Mouse (Mus musculus): ENCODE data around the gene Dpagt1. TPM values are rescaled to one million over a fixed set of nuclear protein-coding genes. Genes with fewer than 3 reads are reported as not detected.
"Not testable (repeated sequence)": the region's sequence is repeated elsewhere in the genome, so short reads cannot be mapped to it uniquely, and the experiment has no call there.

The Dpagt1 gene
- total RNA-seq, 2 experiments from 2014 or later, result 14.8 to 14.9 TPM

DNA sequence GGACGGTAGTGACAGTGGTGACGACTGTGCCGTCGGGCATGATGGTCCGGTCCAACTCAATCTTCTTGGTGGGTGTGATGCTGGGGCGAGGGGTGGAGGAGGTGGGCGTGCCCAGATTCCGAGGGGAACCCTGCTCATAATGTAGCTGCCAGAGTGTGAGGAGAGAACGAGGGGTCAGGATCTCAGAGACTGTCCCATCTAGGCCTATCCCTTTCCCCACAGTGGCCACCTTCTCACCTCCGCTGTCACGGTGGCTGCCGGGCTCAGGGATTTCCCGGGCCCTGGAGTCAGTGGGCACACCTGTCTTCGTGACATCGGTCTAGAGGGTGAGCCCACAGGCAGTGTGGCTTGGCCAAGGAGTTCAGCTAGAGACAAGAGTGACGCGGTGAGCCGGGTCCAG lies 10.9 kb upstream of the Dpagt1 start:
- intact Hi-C loops (cut with DNase I), result no loop called here

DNA sequence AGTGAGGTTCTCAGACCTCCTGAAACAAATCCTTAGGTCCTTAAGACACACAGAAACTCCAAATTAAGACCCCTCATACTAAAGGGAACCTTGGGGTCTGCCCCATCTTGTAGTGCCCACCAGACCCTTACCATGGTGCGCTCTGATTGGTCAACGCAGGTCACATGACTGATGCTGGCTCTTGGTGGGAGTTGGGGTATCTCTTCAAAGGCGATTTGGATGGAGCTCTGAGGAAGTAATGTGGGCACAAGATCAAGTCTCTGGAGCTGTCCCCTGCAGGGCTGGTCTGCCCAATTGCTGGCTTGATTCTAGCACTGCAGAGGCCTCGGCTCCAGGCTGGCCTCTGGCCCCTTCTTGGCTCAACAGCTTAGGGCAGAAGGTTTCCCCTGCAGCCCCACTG lies 8.4 kb upstream of the Dpagt1 start:
- intact Hi-C loops (cut with DNase I), result no loop called here
- DNase-seq (ENCODE audit: low spot score in 2 of 2), result no peak

More for the DNA sequence above, 10.9 kb upstream of the Dpagt1 start:
- no peak for DNase-seq (ENCODE audit: low spot score in 2 of 2)

- intact Hi-C loops (cut with DNase I), result no loop called here
Measured at GRCm38 (mm10) chr9:44318076-44318825, 7.6 kb upstream of the Dpagt1 start.

GRCm38 (mm10) chr9:44318826-44319095 lies 7.1 kb upstream of the Dpagt1 start:
- DNase-seq (ENCODE audit: low spot score in 2 of 2), result no peak
- intact Hi-C loops (cut with DNase I), result no loop called here

More at GRCm38 (mm10) chr9:44318076-44318825, 7.6 kb upstream of the Dpagt1 start:
- DNase-seq (ENCODE audit: low spot score in 2 of 2), result no peak

DNA sequence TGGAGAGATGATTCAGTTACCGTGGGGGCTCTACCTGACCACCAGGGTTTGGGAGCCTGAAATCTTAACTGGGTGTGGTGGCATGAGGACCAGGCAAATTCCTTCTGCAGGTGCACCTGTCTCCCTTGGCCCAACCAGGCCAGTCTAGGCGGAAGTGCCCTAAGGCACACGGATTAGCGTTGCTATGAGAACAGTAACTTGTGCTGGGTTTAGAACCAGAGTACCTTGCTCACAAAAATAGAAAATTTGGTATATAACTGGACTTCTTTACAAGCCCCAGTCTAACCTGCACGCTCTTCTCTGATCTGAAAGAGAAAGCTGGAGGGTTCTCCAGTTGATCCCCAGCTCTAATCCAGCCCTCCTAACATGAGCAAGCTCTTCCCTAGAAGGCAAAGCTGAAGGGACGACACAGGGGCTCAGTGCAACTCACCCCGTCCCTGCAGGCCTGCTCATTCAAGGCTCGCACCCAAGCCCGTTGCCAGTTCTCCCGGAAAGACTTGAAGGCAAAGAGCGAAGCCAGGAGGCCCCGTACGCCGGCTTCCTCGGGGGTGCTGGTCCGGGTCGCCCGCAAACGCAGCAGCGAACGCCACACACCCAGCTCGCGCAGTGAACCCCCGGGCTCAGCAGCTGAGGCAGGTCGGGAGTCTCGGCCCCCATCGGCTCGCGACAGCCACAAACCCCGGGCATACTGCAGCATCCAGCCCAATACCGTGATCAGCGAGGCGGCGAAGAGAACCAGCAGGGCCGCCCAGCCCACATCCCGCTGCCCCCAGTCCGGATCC lies 6.5 kb upstream of the Dpagt1 start:
- DNase-seq (ENCODE audit: low spot score in 2 of 2), result no peak

GRCm38 (mm10) chr9:44319887-44320798 lies 5.7 kb upstream of the Dpagt1 start, which contains the start of gene C2cd2l:
Gene C2cd2l (minus strand): TSS chr9:44320285.
- intact Hi-C loops (cut with DNase I), result no loop called here
- DNase-seq (ENCODE audit: low spot score in 2 of 2), result peak; percentile 92 to 97

More for the DNA sequence above, 6.5 kb upstream of the Dpagt1 start:
- intact Hi-C loops (cut with DNase I), result no loop called here

DNA sequence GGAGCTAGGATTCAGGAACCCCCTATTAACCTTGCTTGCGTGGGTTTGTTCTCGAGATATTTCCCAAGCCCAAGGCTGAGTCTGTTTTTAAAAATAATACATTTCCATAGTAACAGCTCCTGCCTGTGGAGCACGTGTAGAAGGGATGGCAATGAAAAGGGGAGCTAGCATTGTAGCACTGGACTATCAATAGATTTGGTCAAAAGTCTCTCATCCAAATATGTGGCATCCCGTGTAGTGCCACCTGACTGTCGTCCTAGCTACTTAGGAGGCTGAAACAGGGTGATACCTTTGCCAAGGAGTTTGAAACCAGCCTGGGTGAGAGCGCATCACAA lies 5.1 kb upstream of the Dpagt1 start:
- DNase-seq (ENCODE audit: low spot score in 2 of 2), result peak; percentile 45 to 87
- intact Hi-C loops (cut with DNase I), result no loop called here

GRCm38 (mm10) chr9:44323656-44324055 lies 2.2 kb upstream of the Dpagt1 start:
- DNase-seq (ENCODE audit: low spot score in 2 of 2); intact Hi-C loops (cut with DNase I): not testable (repeated sequence)

DNA sequence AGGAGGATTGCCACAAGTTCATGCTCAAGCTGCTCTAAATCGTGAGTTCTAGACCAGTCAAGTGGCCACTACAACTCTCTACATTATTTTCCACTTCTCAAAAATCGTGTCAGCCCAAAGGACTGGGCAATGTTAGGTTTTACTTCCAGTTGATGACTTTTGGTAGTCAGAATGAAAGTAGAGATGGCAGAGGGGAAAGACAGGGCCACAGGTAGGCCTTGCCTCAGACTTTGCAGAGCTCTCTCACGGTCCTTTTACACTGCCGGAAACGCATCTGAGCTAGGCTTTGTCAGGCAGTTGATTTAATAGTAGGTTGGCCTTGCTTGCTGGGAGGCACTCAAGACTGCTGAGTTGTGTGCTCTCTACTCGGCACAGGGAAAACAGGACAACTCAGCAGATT lies 1.7 kb upstream of the Dpagt1 start:
- no peak for DNase-seq (ENCODE audit: low spot score in 2 of 2)
- intact Hi-C loops (cut with DNase I), result no loop called here

DNA sequence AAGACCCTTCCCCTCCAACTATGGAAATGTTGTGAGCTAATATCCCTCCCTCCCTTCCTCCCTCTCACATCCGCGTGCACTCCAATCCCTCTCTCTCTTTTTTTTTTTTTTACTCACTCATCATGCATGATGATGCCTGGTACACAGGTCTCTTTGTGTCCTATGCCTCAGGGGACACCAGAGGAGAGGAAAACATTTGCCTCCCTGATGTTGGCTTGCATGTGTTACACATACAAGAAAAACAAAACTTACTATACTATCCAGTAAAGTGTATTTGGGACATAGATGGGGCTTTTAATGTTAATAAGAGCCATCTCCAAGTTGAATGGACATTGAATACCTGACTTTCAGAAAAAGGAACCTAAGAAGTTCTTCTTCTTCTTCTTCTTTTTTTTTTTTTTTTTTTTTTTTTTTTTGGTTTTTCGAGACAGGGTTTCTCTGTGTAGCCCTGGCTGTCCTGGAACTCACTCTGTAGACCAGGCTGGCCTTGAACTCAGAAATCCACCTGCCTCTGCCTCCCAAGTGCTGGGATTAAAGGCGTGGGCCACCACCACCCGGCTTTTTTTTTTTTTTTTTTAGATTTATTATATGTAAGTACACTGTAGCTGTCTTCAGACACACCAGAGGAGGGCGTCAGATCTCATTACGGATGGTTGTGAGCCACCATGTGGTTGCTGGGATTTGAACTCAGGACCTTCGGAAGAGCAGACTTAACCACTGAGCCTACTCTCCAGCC lies 619 bp upstream of the Dpagt1 start:
- DNase-seq (ENCODE audit: low spot score in 2 of 2); intact Hi-C loops (cut with DNase I): not testable (repeated sequence)

DNA sequence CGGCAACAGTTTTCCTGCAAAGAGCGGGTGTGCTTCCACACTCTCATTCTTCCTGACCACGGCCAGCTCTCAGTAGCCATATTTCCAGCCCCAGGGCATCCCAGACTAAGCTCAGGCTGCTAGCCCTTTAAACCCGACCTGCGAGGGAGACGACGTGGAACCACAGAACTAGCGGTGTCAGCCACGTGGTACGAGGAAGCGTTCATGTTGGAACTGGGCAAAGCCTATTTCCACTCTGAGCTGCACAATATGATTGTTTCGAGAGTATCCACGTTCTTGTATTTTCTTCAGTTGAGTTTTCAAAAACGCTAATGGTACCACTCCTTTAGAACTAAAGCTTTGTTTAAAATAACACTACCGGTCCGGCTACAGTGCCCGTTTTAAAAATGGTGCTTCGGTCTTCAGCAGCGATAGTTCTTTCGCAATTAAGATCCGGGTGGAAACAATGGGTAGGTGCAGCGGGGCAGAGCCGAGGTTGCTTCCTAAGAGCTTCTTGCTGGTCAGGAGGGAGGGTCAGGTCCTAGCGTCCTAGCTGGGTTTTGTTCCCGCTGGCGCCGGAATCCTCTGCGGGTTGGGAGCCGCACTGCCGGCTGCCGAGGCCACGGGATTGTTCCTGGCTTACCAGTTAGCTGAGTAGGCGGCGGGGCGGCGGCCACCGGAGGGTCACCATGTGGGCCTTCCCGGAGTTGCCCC lies 698 bp downstream of the Dpagt1 start:
- intact Hi-C loops (cut with DNase I), result no loop called here
- peak; percentile 85 to 87 for DNase-seq (ENCODE audit: low spot score in 2 of 2)

DNA sequence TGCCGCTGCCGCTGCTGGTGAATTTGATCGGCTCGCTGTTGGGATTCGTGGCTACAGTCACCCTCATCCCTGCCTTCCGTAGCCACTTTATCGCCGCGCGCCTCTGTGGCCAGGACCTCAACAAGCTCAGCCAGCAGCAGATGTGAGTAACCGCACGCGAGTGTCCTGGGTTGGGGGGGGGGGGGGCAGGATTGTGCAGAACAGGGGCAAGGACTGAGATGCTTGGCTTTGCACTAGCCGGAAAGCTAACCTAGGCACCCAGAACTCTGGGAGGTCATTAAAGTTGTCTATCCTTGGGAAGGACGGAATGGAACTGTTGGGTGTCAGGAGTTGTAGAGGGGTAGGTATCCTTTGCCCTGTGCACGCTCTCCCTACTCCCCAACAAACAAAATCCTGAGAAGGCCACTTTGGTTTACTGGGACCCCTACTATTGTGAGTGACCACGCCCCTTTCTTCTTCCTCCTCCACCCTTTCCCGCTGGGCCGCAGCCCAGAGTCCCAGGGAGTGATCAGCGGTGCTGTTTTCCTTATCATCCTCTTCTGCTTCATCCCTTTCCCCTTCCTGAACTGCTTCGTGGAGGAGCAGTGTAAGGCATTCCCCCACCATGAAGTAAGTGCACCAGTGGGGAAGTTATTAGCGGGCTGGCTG lies 1.4 kb downstream of the Dpagt1 start:
- DNase-seq (ENCODE audit: low spot score in 2 of 2), result no peak
- intact Hi-C loops (cut with DNase I), result no loop called here

GRCm38 (mm10) chr9:44327926-44328325 lies 2.1 kb downstream of the Dpagt1 start:
- DNase-seq (ENCODE audit: low spot score in 2 of 2), result no peak
- intact Hi-C loops (cut with DNase I), result no loop called here

- intact Hi-C loops (cut with DNase I), result no loop called here
- DNase-seq (ENCODE audit: low spot score in 2 of 2), result no peak
Measured at GRCm38 (mm10) chr9:44330736-44331135, 4.9 kb downstream of the Dpagt1 start.

DNA sequence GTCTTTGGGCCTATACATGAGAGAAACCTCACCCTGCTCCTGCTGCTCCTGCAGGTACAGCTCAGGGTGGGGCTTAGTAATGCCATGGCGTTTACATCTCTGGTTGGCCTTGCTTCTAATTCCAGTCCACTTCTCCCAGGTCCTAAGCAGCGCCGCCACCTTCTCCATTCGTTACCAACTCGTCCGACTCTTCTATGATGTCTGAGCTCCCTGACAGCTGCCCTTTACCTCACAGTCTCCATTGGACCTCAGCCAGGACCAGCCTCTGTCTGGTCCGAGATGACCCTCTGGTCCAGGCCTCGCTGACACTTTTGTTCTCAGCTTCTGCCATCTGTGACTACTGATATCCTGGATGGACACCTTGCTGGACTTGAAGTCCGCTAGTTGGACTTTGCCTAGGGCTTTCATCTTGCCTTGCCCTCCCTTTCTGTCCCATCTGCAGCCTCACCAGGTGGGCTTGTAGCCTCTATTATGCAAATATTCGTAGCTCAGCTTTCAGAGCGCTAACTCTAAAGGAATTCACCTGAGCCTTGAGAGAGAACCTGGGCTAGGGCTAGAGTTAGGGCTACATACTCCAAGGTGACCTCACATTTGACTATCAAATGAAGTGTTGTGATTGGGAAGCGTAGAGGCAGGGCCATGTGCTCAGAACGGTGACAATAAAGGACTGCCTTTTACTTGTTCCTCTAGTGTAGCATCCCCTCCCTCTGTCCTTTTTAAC lies 7.3 kb downstream of the Dpagt1 start:
- intact Hi-C loops (cut with DNase I), result no loop called here
- no peak for DNase-seq (ENCODE audit: low spot score in 2 of 2)

GRCm38 (mm10) chr9:44334396-44335330 lies 8.8 kb downstream of the Dpagt1 start, which contains the start of gene H2afx:
Gene H2afx (plus strand): TSS chr9:44334694.
- intact Hi-C loops (cut with DNase I), result no loop called here
- peak; percentile 99 for DNase-seq (ENCODE audit: low spot score in 2 of 2)

All from left cerebral cortex, postnatal 14 days (tissue).